Mouse (Mus musculus) erythroblast, adult 5-6 weeks (primary cell): ENCODE measurements around the gene Slc24a4. TPM values are rescaled to one million over a fixed set of nuclear protein-coding genes. Genes with fewer than 3 reads are reported as not detected.

Experiments used
- ATAC-seq: replicated peaks from 2 replicates; pipeline ENCODE4 v1.8.0; 2016; ENCODE audit warnings: moderate number of reproducible peaks, mild to moderate bottlenecking, moderate TSS enrichment, inconsistent platforms; ENCODE audit not compliant: poor library complexity, low FRiP score, severe bottlenecking
- total RNA-seq, 2 experiments: library from RNA; stranded (forward) in 1 of 2; stranded (reverse) in 1 of 2; fragments of 150-400 nt in 1 of 2; fragments of 200-764, 138-1000 nt in 1 of 2; gene quantifications; 2 replicates each; pipeline versions ENCODE4 v1.2.3 to v1.2.4; 2015 to 2017; ENCODE audit warnings: low replicate concordance in 2 of 2

Slc24a4 gene
- total RNA-seq, 2 experiments from 2014 or later = not detected

DNA sequence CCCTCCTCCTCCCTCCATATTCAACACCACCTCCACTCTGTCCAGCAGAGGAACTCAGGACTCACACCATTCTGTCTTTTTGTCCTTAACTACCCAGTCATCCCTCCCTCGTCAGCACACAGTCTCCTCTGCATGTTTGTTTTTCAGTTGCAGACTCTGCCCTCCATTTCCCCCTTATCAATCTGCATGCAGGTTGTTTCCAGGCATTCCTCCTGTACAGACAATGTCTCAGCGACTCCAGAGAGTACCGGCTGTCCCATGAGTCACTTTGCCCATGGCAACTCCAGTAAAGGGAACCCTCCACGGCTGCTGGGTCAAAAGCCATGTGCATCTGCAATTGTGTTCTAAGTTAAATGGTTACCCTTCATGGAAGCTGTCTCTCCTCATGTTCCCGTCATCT, 170.7 kb downstream of the Slc24a4 start:
- ATAC-seq = no peak

DNA sequence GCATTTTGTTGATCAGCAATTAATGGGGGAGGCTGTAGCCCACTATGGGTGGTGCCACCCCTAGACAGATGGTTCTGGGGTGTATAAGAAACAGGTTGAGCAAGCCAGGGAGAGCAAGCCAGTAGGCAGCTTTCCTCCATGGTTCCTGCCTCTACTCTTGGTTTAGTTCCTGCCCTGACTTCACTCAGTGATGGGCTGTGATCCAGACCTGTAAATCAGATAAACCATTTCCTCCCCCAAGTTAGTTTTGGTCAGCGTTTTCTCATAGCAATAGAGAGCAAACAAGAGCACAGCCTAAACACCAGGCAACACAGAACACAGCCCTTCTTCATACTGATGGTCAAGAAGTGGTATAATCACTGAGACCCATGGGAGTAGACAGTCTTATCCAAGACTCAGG, 173.1 kb downstream of the Slc24a4 start:
- ATAC-seq = no peak

DNA sequence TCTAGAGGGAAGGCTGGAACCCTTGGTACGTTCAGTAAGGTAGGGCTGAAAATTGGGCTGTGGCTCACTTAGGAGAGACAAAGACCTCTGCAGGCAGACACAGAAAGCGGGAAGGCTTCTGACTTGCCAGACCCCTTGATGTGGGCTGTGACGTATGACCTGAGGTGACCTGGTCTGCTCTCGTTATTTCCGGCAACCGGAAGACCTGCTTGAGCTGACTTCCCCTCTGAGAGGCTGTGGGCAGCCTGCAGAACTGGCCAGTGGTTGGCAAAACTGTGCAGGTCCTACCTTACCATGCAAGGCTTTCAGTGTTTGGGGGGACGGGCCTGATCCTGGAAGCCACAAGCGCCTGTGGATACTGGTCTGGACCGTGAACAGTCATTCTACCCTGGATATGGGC, 173.8 kb downstream of the Slc24a4 start:
- ATAC-seq = no peak; the same call in 1 of the 2 replicates

DNA sequence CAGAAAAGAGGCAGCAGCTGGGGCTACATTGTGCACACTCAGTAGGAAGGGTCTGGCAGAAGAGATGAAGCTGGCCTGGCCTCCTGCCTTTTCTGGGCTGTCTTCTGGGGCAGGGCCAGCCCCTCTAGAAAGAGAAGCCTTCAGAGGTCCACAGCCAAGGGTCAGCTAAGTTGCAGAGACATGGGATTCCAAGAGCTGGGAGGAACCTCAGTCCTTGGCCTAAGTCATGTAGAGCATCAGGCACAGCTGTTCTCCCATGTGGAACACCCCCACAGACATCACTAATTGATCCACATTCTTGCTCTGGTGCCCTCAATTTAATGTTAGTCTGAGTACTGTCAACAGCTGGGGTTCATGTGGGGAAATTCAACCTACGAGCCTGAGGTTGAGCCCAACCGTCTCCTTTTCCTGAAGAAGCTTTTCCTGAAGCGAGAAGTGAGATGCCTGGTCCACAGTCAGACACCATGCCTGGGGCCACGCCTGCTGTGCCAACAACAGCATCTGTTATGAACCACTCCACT, 174.4 kb downstream of the Slc24a4 start:
- ATAC-seq = no peak

DNA sequence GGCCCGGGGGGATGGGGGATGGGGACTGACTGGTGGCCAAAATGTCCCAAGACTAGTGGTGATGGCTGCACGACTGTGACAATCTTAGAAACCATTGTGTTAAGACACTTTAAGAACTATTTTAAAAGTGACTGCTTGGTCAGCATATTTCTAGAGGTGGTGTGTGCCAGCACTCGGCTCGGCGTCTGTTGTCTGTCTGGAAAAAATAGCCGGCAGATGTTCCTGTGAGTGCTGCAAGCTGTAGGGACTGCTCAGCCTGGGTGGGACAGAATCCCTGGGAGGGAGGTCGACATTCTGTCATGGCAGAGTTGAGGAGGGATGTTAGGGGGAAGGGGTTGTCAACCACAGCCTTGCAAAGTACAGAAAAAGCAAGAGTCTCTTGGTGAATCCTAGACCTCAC, 175.3 kb downstream of the Slc24a4 start:
- ATAC-seq = no peak

DNA sequence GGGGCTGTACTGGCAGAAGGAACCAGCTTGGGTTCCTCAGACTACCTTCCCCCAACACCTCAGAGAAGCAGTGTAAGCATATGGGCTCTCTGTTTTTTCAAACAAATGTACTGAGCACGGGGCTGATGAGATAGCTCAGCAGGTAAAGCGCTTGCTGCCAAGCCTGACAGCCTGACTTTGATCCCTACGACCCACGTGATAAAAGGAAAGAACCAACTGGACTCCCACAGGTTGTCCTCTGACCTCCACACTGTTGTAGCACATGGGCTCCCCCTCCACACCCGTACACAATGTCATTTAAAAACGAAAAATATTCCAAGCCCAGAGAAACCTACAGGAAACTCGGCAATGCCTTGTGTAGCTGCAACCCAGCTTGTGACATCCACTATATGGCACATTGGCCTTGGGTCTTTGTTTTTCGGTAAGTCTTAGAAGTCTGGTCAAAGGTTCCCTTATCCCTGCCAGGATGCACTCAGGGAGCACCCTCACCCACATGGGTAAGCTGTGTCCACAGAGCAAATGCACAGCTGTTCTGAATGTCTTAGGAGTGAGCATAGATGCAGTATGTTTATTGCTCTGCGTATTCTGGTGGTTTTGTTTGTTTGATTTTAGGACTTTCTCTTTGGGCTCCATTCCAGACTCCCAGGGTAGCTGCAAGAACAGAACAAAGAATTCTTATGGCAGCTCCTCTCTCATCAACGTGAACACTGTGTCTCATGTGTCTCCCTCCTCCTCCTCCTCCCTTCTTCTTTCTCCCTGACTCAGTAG, 176.7 kb downstream of the Slc24a4 start:
- no peak for ATAC-seq

DNA sequence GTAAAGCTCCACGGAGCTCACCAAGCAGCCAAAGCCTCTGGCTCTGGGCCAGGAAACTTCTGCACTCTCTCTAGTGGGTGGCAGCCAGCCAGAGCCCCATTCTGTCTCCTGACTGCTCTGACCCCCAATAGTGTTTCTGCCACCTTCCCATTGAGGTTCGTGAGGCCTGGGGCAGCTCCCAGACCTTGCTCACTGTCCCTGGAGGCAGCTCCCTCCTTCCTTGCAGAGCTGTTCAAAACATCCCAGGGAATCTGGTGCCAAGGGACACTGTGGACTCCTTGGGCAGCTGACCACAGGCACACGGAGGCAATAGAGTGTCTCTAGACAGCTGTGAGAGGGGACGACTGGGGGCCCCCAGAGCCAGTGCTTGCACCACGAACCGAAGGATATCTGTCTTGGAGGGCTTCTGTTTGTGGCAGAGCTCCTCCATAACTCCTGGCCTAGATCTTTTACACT, 179.5 kb downstream of the Slc24a4 start:
- ATAC-seq = no peak

DNA sequence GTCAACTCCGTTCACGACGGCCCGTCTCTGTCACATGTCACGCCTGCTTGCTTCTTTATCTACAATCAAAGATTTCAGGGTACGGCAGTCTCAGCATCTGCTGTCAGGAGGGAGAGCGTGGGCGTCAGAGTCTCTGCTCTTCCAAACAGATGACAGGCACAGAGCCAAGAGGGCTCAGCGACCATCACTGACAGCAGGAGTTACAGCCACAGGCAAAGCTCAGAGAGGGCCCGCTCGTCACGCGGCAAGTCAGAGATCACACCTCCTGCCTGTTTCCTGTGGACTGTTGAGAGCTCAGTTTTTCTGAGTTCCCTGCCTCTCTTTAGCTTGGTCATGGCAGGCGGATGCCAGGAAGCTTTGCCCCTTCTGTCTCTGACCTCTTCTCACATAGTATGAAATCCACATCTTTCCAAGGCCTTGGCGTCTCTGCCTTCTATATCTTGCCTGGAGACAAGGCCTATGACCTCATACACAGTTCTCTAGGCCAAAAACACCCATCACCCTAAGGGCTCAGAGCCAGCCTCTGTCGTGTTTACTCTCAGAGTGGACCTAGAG, 180.0 kb downstream of the Slc24a4 start:
- no peak for ATAC-seq

DNA sequence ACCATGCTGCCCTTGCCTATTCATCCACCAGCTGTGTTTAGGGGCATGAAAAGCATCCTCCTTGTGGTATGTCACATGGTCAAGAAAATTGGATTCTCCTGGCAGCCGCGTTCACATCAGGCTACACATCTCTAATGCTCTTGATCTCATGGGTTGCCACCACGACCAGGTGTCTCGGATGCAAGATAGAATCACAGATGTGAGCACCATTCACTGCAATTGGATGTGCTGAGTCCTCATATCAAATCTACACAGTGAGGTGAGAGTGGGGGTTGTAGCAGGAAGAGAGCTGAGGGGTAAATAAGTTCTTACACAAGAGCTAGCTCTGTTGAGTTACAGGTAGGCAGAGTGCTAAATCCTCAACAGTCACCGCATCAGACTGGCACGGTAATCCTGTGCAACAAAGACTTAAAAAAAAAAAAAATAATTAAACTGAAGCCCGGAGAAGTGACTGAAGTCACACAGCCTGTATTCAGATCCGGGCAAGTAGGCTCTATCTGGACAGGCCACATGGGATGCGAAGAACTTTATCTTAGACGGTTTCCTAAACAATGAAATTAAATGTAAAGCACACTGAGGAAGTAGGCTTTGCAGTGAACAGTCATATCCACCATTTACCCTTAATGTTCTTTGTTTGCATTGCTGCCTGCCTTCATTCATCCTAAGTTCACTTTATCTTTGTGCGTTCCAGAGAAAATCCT, 180.7 kb downstream of the Slc24a4 start:
- no peak for ATAC-seq

DNA sequence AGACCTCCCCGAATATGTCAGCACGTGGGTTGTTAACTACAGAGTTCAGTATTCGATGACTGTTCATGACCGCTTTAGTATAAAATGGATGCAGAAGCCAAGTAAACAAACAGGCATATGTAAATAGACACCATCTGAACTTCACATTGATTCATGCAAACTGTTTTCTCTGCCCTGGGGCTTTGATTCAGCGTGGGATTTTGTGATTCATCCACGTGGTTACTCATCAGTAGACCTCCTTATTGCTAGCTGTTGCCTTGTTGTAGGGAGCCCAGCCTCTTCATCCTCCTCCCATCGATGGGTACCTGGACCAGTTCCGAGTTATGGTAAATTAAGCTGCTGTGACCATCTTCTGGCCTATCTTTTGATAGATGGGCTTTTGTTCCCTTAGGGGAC, 181.3 kb downstream of the Slc24a4 start:
- ATAC-seq = no peak

DNA sequence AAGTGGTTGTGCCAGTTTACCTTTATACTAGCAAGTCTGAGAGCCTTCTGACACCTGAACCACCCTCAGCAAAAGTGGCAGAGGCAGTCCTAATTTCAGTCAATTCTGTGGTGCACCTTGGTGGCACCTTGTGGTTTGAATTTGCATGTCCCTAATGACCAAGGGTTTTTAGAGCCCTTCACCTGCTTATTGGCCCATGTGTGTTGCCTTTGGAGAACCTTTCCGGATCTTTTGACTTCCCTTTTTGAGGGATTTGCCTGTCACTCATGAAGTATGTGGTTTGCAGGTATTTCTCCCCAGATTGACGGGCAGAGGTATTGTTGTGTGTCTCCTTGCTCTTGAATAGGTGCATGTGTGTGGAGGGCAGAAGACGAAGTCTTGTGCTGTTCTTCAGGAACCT, 181.7 kb downstream of the Slc24a4 start:
- ATAC-seq = no peak

DNA sequence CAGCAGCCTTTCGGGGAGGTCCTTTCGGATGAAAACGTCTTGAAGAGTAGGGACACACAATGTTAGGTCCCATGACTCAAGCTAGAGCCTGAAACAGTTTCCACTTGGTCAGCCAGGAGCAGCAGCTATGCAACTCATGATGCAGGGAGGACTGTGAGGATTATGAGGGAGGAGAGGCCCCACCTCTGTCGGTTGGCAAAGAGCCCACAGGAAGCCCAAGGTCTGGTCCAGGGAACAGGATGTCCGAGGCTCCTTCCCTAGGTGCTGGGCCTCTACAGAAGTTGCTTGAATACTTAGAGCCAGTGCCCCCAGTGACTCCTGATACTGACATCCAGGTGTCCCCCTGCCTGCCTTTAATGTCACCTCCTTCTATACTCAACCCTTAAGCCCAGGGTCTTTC, 182.9 kb downstream of the Slc24a4 start:
- ATAC-seq = no peak

Other genes with a start within 250 kb of the Slc24a4 start
- gene Trip11, start 215.5 kb upstream of the Slc24a4 start, total RNA-seq (2015; ENCODE audit: low replicate concordance) = 7.3 and 11.3 TPM in 2 replicates
- 12.8 and 23.6 TPM in 2 replicates for gene Trip11, start 215.5 kb upstream of the Slc24a4 start, total RNA-seq (2017; ENCODE audit: low replicate concordance)
- gene Atxn3, start 170.5 kb upstream of the Slc24a4 start, total RNA-seq (2015; ENCODE audit: low replicate concordance) = 11.0 and 14.4 TPM in 2 replicates
- 28.5 and 29.1 TPM in 2 replicates for gene Atxn3, start 170.5 kb upstream of the Slc24a4 start, total RNA-seq (2017; ENCODE audit: low replicate concordance)
- 9.0 and 12.1 TPM in 2 replicates for gene Cpsf2, start 152.7 kb upstream of the Slc24a4 start, total RNA-seq (2015; ENCODE audit: low replicate concordance)
- 15.7 and 25.2 TPM in 2 replicates for gene Cpsf2, start 152.7 kb upstream of the Slc24a4 start, total RNA-seq (2017; ENCODE audit: low replicate concordance)
- 42.0 and 48.8 TPM in 2 replicates for gene Rin3, start 154.3 kb downstream of the Slc24a4 start, total RNA-seq (2015; ENCODE audit: low replicate concordance)
- gene Rin3, start 154.3 kb downstream of the Slc24a4 start, total RNA-seq (2017; ENCODE audit: low replicate concordance) = 30.0 and 33.7 TPM in 2 replicates